Mouse (Mus musculus): ENCODE results near the gene Ints6l.

DNA sequence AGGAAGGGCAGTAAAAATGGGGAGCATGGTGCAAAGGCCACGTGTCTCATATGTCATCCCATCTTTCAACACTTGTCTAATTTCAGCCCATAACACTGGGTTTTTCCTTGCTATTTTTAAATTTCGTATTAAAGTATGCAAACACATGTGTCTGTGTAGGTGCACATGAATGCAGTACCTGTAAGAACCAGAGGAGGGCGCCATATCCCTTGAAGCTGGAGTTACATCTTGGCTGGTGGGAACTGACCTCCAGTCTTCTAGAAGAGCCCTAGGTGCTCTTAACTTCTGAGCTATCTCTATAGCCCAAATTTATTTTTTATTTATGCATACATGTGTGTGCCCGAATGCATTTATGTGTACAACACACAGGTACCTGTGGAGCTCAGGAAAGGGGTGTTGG, 37.1 kb upstream of the Ints6l start:
- TF ChIP-seq POLR2A (IDR thresholded peaks at IDR 0.05; ENCODE audit: extremely low read depth, insufficient read depth, low read length) (no peak), CTCF (IDR thresholded peaks at IDR 0.05; ENCODE audit: low read depth, low read length) (no peak)

Data from liver, adult 2 months (tissue).